Mouse (Mus musculus): Measurements from ENCODE around the gene Bco1. TPM values are rescaled to one million over a fixed set of nuclear protein-coding genes. Genes with fewer than 3 reads are reported as not detected.

Bco1 gene
- polyA plus RNA-seq, 1 experiment from 2014 or later = 0.38 TPM

GRCm38 (mm10) chr8:117167243-117167883 is 71.7 kb downstream of the Bco1 start:
- WGBS = 74% methylated on average over 8 of the region's 8 CpGs
- Histone ChIP-seq H3K9me3 (ENCODE audit: control insufficient read depth, low read length) (no peaks in the 10 kb centered on the region), H3K9ac (ENCODE audit: low read depth, low read length) (no peak overlapping the region), H3K4me3 (ENCODE audit: low read length) (no peak overlapping the region), H3K27ac (ENCODE audit: low read depth, low read length) (no peak overlapping the region), H3K4me1 (ENCODE audit: control insufficient read depth, insufficient read depth, low read length) (no peaks in the 10 kb centered on the region), H3K4me2 (replicated peaks; ENCODE audit: low read depth, low read length) (no peak overlapping the region), H3K36me3 (ENCODE audit: control insufficient read depth, insufficient read depth, low read length) (no peaks in the 10 kb centered on the region), H3K27me3 (ENCODE audit: control insufficient read depth, insufficient read depth, low read length) (no peaks in the 10 kb centered on the region)
- no peak for ATAC-seq (ENCODE audit: low FRiP score, low TSS enrichment)

- Histone ChIP-seq H3K9ac (ENCODE audit: low read depth, low read length) (no peak overlapping the region), H3K4me3 (ENCODE audit: low read length) (no peak overlapping the region), H3K27ac (ENCODE audit: low read depth, low read length) (no peak overlapping the region), H3K9me3 (ENCODE audit: control insufficient read depth, low read length) (no peaks in the 10 kb centered on the region), H3K27me3 (ENCODE audit: control insufficient read depth, insufficient read depth, low read length) (no peaks in the 10 kb centered on the region), H3K36me3 (ENCODE audit: control insufficient read depth, insufficient read depth, low read length) (no peaks in the 10 kb centered on the region), H3K4me1 (ENCODE audit: control insufficient read depth, insufficient read depth, low read length) (no peaks in the 10 kb centered on the region), H3K4me2 (replicated peaks; ENCODE audit: low read depth, low read length) (no peak overlapping the region)
- 66% methylated on average over 9 of the region's 9 CpGs for WGBS
- ATAC-seq (ENCODE audit: low FRiP score, low TSS enrichment) = no peak
These were observed 72.7 kb downstream of the Bco1 start for GRCm38 (mm10) chr8:117168378-117168777.

GRCm38 (mm10) chr8:117171826-117172225 is 76.2 kb downstream of the Bco1 start:
- 0 out of 2 replicates have a peak, but pooled peaks cover 5% of the 10 kb centered on the region for H3K4me1 ChIP-seq (ENCODE audit: control insufficient read depth, insufficient read depth, low read length)
- H3K27ac ChIP-seq (ENCODE audit: low read depth, low read length) = no peak overlapping the region
- H3K9ac ChIP-seq (ENCODE audit: low read depth, low read length) = no peak overlapping the region
- no peak overlapping the region for H3K4me2 ChIP-seq (replicated peaks; ENCODE audit: low read depth, low read length)
- H3K4me3 ChIP-seq (ENCODE audit: low read length) = no peak overlapping the region
- no peaks in the 10 kb centered on the region for H3K9me3 ChIP-seq (ENCODE audit: control insufficient read depth, low read length)
- 89% methylated on average over 3 of the region's 3 CpGs for WGBS
- H3K36me3 ChIP-seq (ENCODE audit: control insufficient read depth, insufficient read depth, low read length) = no peaks in the 10 kb centered on the region
- no peaks in the 10 kb centered on the region for H3K27me3 ChIP-seq (ENCODE audit: control insufficient read depth, insufficient read depth, low read length)
- no peak for ATAC-seq (ENCODE audit: low FRiP score, low TSS enrichment)

- Histone ChIP-seq H3K9me3 (ENCODE audit: control insufficient read depth, low read length) (no peaks in the 10 kb centered on the region), H3K4me3 (ENCODE audit: low read length) (no peak overlapping the region), H3K4me2 (replicated peaks; ENCODE audit: low read depth, low read length) (no peak overlapping the region), H3K27me3 (ENCODE audit: control insufficient read depth, insufficient read depth, low read length) (no peaks in the 10 kb centered on the region), H3K4me1 (ENCODE audit: control insufficient read depth, insufficient read depth, low read length) (0 out of 2 replicates have a peak, but pooled peaks cover 5% of the 10 kb centered on the region), H3K9ac (ENCODE audit: low read depth, low read length) (no peak overlapping the region), H3K27ac (ENCODE audit: low read depth, low read length) (no peak overlapping the region), H3K36me3 (ENCODE audit: control insufficient read depth, insufficient read depth, low read length) (no peaks in the 10 kb centered on the region)
- WGBS = 21% methylated on average over 7 of the region's 7 CpGs
- peak; percentile 75 for ATAC-seq (ENCODE audit: low FRiP score, low TSS enrichment)
These were observed 77.2 kb downstream of the Bco1 start for GRCm38 (mm10) chr8:117172904-117173303.

DNA sequence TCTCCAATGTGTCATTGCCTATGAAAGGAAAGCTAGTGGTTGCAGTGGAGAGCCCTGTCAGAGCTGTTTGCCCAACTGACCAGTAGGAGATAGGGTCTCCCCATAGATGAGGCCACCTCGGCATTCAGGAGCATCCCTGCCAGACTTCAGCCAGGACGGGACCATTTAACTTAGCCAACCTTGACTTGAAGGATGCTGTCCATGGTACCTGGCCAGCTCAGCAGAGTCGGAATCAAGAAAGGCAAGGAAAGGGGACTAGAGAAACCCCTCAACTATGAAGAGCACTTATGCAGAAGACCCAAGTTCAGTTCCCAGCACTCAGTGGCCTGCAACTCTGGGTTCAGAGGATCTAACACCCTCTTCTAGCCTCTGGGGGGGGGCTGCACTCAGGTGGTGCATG is 78.0 kb downstream of the Bco1 start:
- Histone ChIP-seq H3K4me3 (ENCODE audit: low read length) (no peak overlapping the region), H3K9me3 (ENCODE audit: control insufficient read depth, low read length) (no peaks in the 10 kb centered on the region), H3K9ac (ENCODE audit: low read depth, low read length) (no peak overlapping the region), H3K4me1 (ENCODE audit: control insufficient read depth, insufficient read depth, low read length) (0 out of 2 replicates have a peak, but pooled peaks cover 5% of the 10 kb centered on the region), H3K36me3 (ENCODE audit: control insufficient read depth, insufficient read depth, low read length) (no peaks in the 10 kb centered on the region), H3K27me3 (ENCODE audit: control insufficient read depth, insufficient read depth, low read length) (no peaks in the 10 kb centered on the region), H3K27ac (ENCODE audit: low read depth, low read length) (no peak overlapping the region), H3K4me2 (replicated peaks; ENCODE audit: low read depth, low read length) (no peak overlapping the region)
- WGBS = 65% methylated on average over 3 of the region's 3 CpGs
- no peak for ATAC-seq (ENCODE audit: low FRiP score, low TSS enrichment)

DNA sequence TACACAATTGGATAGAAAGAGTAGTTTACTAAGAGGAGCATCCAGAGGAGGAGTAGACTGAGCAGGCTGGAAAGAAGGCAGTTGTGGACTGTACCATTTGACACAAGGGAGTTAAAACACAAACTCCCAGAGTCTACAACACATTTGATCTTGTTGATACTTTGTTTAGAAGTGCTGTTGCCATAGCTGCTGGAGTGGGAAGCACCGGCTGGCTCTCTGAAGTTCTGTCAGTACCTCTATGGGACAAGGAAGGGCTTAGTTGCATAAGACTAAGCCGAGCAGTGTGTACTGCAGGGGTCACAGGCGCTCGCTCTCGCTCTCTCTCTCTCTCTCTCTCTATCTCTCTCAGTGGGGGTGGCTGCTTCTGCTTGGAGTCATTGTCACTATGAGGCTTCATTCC is 78.9 kb downstream of the Bco1 start:
- Histone ChIP-seq H3K9ac (ENCODE audit: low read depth, low read length) (no peak overlapping the region), H3K9me3 (ENCODE audit: control insufficient read depth, low read length) (no peaks in the 10 kb centered on the region), H3K4me3 (ENCODE audit: low read length) (no peak overlapping the region), H3K4me1 (ENCODE audit: control insufficient read depth, insufficient read depth, low read length) (0 out of 2 replicates have a peak, but pooled peaks cover 5% of the 10 kb centered on the region), H3K36me3 (ENCODE audit: control insufficient read depth, insufficient read depth, low read length) (no peaks in the 10 kb centered on the region), H3K4me2 (replicated peaks; ENCODE audit: low read depth, low read length) (no peak overlapping the region), H3K27me3 (ENCODE audit: control insufficient read depth, insufficient read depth, low read length) (no peaks in the 10 kb centered on the region), H3K27ac (ENCODE audit: low read depth, low read length) (no peak overlapping the region)
- ATAC-seq (ENCODE audit: low FRiP score, low TSS enrichment) = no peak
- WGBS = 87% methylated on average over 5 of the region's 5 CpGs

GRCm38 (mm10) chr8:117176308-117176707 is 80.7 kb downstream of the Bco1 start:
- Histone ChIP-seq H3K4me3 (ENCODE audit: low read length) (no peak overlapping the region), H3K4me1 (ENCODE audit: control insufficient read depth, insufficient read depth, low read length) (0 out of 2 replicates have a peak, but pooled peaks cover 5% of the 10 kb centered on the region), H3K9ac (ENCODE audit: low read depth, low read length) (no peak overlapping the region), H3K36me3 (ENCODE audit: control insufficient read depth, insufficient read depth, low read length) (no peaks in the 10 kb centered on the region), H3K27me3 (ENCODE audit: control insufficient read depth, insufficient read depth, low read length) (no peaks in the 10 kb centered on the region), H3K4me2 (replicated peaks; ENCODE audit: low read depth, low read length) (no peak overlapping the region), H3K9me3 (ENCODE audit: control insufficient read depth, low read length) (no peaks in the 10 kb centered on the region), H3K27ac (ENCODE audit: low read depth, low read length) (no peak overlapping the region)
- 0 out of 2 replicates have a peak, but pooled peaks have one; percentile 29 for ATAC-seq (ENCODE audit: low FRiP score, low TSS enrichment)
- WGBS = 50% methylated on average over 5 of the region's 5 CpGs

DNA sequence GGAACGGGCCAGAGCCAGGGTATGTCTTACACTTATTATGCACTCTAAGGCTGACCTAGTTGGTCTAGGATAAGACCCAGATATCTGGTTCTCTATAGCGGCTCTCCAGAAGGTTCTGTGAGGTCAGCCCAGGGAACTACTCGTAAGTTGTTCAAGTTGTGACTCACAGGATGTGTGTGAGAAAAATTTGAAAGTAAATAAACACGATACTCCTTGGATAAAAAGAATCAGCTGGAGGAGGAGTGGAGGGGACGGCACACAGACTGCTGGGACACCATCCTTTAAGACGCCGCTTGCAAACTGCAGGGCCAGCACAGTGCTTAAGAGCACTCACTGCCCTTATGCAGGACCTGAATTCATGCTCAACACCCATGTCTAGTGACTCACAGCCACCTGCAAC is 81.6 kb downstream of the Bco1 start:
- 74% methylated on average over 7 of the region's 7 CpGs for WGBS
- no peak overlapping the region for H3K27ac ChIP-seq (ENCODE audit: low read depth, low read length)
- H3K4me1 ChIP-seq (ENCODE audit: control insufficient read depth, insufficient read depth, low read length) = 0 out of 2 replicates have a peak, but pooled peaks cover 5% of the 10 kb centered on the region
- H3K36me3 ChIP-seq (ENCODE audit: control insufficient read depth, insufficient read depth, low read length) = no peaks in the 10 kb centered on the region
- no peaks in the 10 kb centered on the region for H3K27me3 ChIP-seq (ENCODE audit: control insufficient read depth, insufficient read depth, low read length)
- no peaks in the 10 kb centered on the region for H3K9me3 ChIP-seq (ENCODE audit: control insufficient read depth, low read length)
- no peak for ATAC-seq (ENCODE audit: low FRiP score, low TSS enrichment)
- H3K4me2 ChIP-seq (replicated peaks; ENCODE audit: low read depth, low read length) = no peak overlapping the region
- H3K4me3 ChIP-seq (ENCODE audit: low read length) = no peak overlapping the region
- H3K9ac ChIP-seq (ENCODE audit: low read depth, low read length) = no peak overlapping the region

GRCm38 (mm10) chr8:117178039-117178438 is 82.4 kb downstream of the Bco1 start:
- WGBS = 81% methylated on average over 2 of the region's 2 CpGs
- no peaks in the 10 kb centered on the region for H3K36me3 ChIP-seq (ENCODE audit: control insufficient read depth, insufficient read depth, low read length)
- 0 out of 2 replicates have a peak, but pooled peaks cover 5% of the 10 kb centered on the region for H3K4me1 ChIP-seq (ENCODE audit: control insufficient read depth, insufficient read depth, low read length)
- H3K9ac ChIP-seq (ENCODE audit: low read depth, low read length) = no peak overlapping the region
- no peak overlapping the region for H3K4me2 ChIP-seq (replicated peaks; ENCODE audit: low read depth, low read length)
- no peak for ATAC-seq (ENCODE audit: low FRiP score, low TSS enrichment)
- H3K27me3 ChIP-seq (ENCODE audit: control insufficient read depth, insufficient read depth, low read length) = no peaks in the 10 kb centered on the region
- no peaks in the 10 kb centered on the region for H3K9me3 ChIP-seq (ENCODE audit: control insufficient read depth, low read length)
- H3K4me3 ChIP-seq (ENCODE audit: low read length) = no peak overlapping the region
- H3K27ac ChIP-seq (ENCODE audit: low read depth, low read length) = no peak overlapping the region
